Mouse (Mus musculus) embryonic facial prominence, embryonic 13.5 days (tissue): Measurements from ENCODE around the gene Meis2. TPM values are rescaled to one million over a fixed set of nuclear protein-coding genes. Genes with fewer than 3 reads are reported as not detected.

ENCODE experiments used
- ATAC-seq: fragments of 200-750 bp; cut with Nextera tagmentation; 2 replicates; pipeline ENCODE4 v1.8.0; 2017; ENCODE audit warnings: low read depth; ENCODE audit not compliant: insufficient number of reproducible peaks, insufficient read depth, low FRiP score, low TSS enrichment
- H3K27ac ChIP-seq: fragments of 300-500 bp; sonication (generic); 2 replicates; pipeline ENCODE4 v1.5.1; 2015; ENCODE audit warnings: moderate library complexity, mild to moderate bottlenecking, inconsistent platforms
- H3K27me3 ChIP-seq: fragments of 300-500 bp; sonication (generic); 2 replicates; pipeline ENCODE4 v1.6.1; 2015; ENCODE audit warnings: mild to moderate bottlenecking, inconsistent platforms
- H3K36me3 ChIP-seq: fragments of 300-500 bp; sonication (generic); 2 replicates; pipeline ENCODE4 v1.6.1; 2015; ENCODE audit warnings: mild to moderate bottlenecking, inconsistent platforms
- H3K4me1 ChIP-seq: fragments of 300-500 bp; sonication (generic); 2 replicates; pipeline ENCODE4 v1.6.1; 2015; ENCODE audit warnings: inconsistent platforms
- H3K4me2 ChIP-seq: fragments of 300-500 bp; sonication (generic); 2 replicates; pipeline ENCODE4 v1.6.1; 2015; ENCODE audit warnings: moderate library complexity, mild to moderate bottlenecking, inconsistent platforms
- H3K4me3 ChIP-seq: fragments of 300-500 bp; sonication (generic); 2 replicates; pipeline ENCODE4 v1.5.1; 2015; ENCODE audit warnings: mild to moderate bottlenecking, inconsistent platforms
- H3K9ac ChIP-seq: fragments of 300-500 bp; sonication (generic); 2 replicates; pipeline ENCODE4 v1.6.1; 2015; ENCODE audit warnings: mild to moderate bottlenecking, inconsistent platforms
- H3K9me3 ChIP-seq: fragments of 300-500 bp; sonication (generic); 2 replicates; pipeline ENCODE4 v1.6.1; 2016; ENCODE audit warnings: inconsistent platforms
- WGBS: fragments of 180-500 bp; shearing (Covaris S2); methylation state at CpG from one replicate; pipeline ENCODE4 v1.1.7; 2015; ENCODE audit warnings: mixed read lengths; 5-methylcytosine and 5-hydroxymethylcytosine counted together
- polyA plus RNA-seq: library from polyadenylated mRNA; unstranded; fragments of >200 nt; fragmentation: Nextera tagmentation; extraction: Ambion mirVana; gene quantifications from 2 replicates; pipeline ENCODE4 v1.2.1, GENCODE M21; 2015

The Meis2 gene
- polyA plus RNA-seq, 1 experiment from 2014 or later: 43.1 TPM

- no peak for ATAC-seq
- no peak overlapping the region for H3K4me2 ChIP-seq
- no peak overlapping the region for H3K9ac ChIP-seq
- no peaks in the 10 kb centered on the region for H3K27me3 ChIP-seq
- no peak overlapping the region for H3K27ac ChIP-seq
- peaks cover 8% of the 10 kb centered on the region for H3K4me1 ChIP-seq
- WGBS: 73% methylated on average over 6 of the region's 6 CpGs
- no peaks in the 10 kb centered on the region for H3K9me3 ChIP-seq
- H3K4me3 ChIP-seq: no peak overlapping the region
- no peaks in the 10 kb centered on the region for H3K36me3 ChIP-seq
Observed at GRCm38 (mm10) chr2:115989249-115989648, 76.4 kb downstream of the Meis2 start.

- Histone ChIP-seq H3K4me1 (peaks cover under 1% of the 10 kb centered on the region; the same call in 1 of the 2 replicates), H3K36me3 (no peaks in the 10 kb centered on the region), H3K9ac (no peak overlapping the region), H3K4me3 (no peak overlapping the region), H3K27ac (no peak overlapping the region), H3K9me3 (no peaks in the 10 kb centered on the region), H3K27me3 (no peaks in the 10 kb centered on the region), H3K4me2 (no peak overlapping the region)
- 82% methylated on average over 4 of the region's 4 CpGs for WGBS
- ATAC-seq: no peak
Observed at GRCm38 (mm10) chr2:115988448-115988847, 77.2 kb downstream of the Meis2 start.

GRCm38 (mm10) chr2:115984952-115985351 is 80.7 kb downstream of the Meis2 start:
- H3K4me2 ChIP-seq: no peak overlapping the region
- H3K4me1 ChIP-seq: peaks cover 3% of the 10 kb centered on the region; the same call in 1 of the 2 replicates
- H3K9me3 ChIP-seq: no peaks in the 10 kb centered on the region
- no peaks in the 10 kb centered on the region for H3K36me3 ChIP-seq
- no peak for ATAC-seq
- no peak overlapping the region for H3K4me3 ChIP-seq
- H3K27me3 ChIP-seq: no peaks in the 10 kb centered on the region
- no peak overlapping the region for H3K9ac ChIP-seq
- WGBS: 73% methylated on average over 9 of the region's 9 CpGs
- no peak overlapping the region for H3K27ac ChIP-seq

- Histone ChIP-seq H3K4me2 (no peak overlapping the region), H3K27me3 (no peaks in the 10 kb centered on the region), H3K9ac (no peak overlapping the region), H3K27ac (no peak overlapping the region), H3K4me1 (peaks cover 8% of the 10 kb centered on the region), H3K9me3 (no peaks in the 10 kb centered on the region), H3K36me3 (no peaks in the 10 kb centered on the region), H3K4me3 (no peak overlapping the region)
- no peak for ATAC-seq
- 67% methylated on average over 4 of the region's 4 CpGs for WGBS
Observed at GRCm38 (mm10) chr2:115984487-115984886, 81.2 kb downstream of the Meis2 start.

GRCm38 (mm10) chr2:115980490-115980889 is 85.1 kb downstream of the Meis2 start:
- Histone ChIP-seq H3K9me3 (no peaks in the 10 kb centered on the region), H3K4me1 (peaks cover 23% of the 10 kb centered on the region), H3K27ac (peak overlapping the region; percentile 48; the same call in 1 of the 2 replicates), H3K4me2 (no peak overlapping the region), H3K9ac (no peak overlapping the region), H3K27me3 (no peaks in the 10 kb centered on the region), H3K4me3 (no peak overlapping the region), H3K36me3 (no peaks in the 10 kb centered on the region)
- ATAC-seq: no peak

GRCm38 (mm10) chr2:115979683-115980476 is 85.8 kb downstream of the Meis2 start:
- H3K36me3 ChIP-seq: no peaks in the 10 kb centered on the region
- H3K27ac ChIP-seq: peak overlapping the region; percentile 48; the same call in 1 of the 2 replicates
- no peak overlapping the region; the same call in 1 of the 2 replicates for H3K4me2 ChIP-seq
- peaks cover 23% of the 10 kb centered on the region for H3K4me1 ChIP-seq
- no peak overlapping the region for H3K9ac ChIP-seq
- no peaks in the 10 kb centered on the region for H3K9me3 ChIP-seq
- peak; percentile 67; the same call in 1 of the 2 replicates for ATAC-seq
- 38% methylated on average over 14 of the region's 14 CpGs for WGBS
- H3K27me3 ChIP-seq: no peaks in the 10 kb centered on the region
- H3K4me3 ChIP-seq: no peak overlapping the region

GRCm38 (mm10) chr2:115978666-115979065 is 87.0 kb downstream of the Meis2 start:
- ATAC-seq: no peak
- no peaks in the 10 kb centered on the region for H3K36me3 ChIP-seq

DNA sequence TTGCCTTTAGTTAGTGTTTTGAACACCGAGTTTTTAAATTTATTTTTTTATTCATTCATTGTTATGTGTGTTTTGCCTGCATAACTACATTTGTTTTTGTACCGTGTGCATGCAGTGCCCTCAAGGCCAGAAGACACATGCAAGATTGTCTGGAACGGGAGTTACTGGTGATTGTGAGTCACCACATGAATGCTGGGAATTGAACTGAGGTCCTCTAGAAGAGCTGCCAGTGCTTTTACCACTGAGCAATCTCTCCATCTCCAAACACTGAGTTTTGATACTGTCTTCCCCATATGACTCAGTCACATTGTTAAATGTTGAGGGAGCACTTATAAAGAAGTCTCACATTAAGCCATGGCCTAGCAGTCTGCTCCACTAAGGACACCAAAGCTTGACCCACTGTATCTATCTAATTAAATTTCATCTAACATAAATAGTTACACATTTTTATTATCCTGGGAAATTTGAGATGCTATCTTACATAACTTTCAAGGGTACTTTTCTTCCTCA is 94.3 kb downstream of the Meis2 start:
- Histone ChIP-seq H3K27ac (no peak overlapping the region), H3K4me3 (no peak overlapping the region), H3K9ac (no peak overlapping the region), H3K4me2 (no peak overlapping the region), H3K4me1 (peaks cover under 1% of the 10 kb centered on the region; the same call in 1 of the 2 replicates), H3K27me3 (no peaks in the 10 kb centered on the region), H3K9me3 (no peaks in the 10 kb centered on the region), H3K36me3 (no peaks in the 10 kb centered on the region)
- 81% methylated on average over 3 of the region's 3 CpGs for WGBS
- ATAC-seq: no peak

More at GRCm38 (mm10) chr2:115978666-115979065, 87.0 kb downstream of the Meis2 start:
- H3K4me2 ChIP-seq: no peak overlapping the region
- H3K27ac ChIP-seq: no peak overlapping the region
- no peak overlapping the region for H3K9ac ChIP-seq
- no peaks in the 10 kb centered on the region for H3K27me3 ChIP-seq
- no peaks in the 10 kb centered on the region for H3K9me3 ChIP-seq
- WGBS: 60% methylated on average over 5 of the region's 5 CpGs
- peaks cover 23% of the 10 kb centered on the region for H3K4me1 ChIP-seq
- H3K4me3 ChIP-seq: no peak overlapping the region

- Histone ChIP-seq H3K27ac (no peak overlapping the region), H3K4me3 (no peak overlapping the region), H3K4me1 (no peaks in the 10 kb centered on the region), H3K9me3 (no peaks in the 10 kb centered on the region), H3K27me3 (no peaks in the 10 kb centered on the region), H3K9ac (no peak overlapping the region), H3K4me2 (no peak overlapping the region), H3K36me3 (no peaks in the 10 kb centered on the region)
- no peak for ATAC-seq
- WGBS: 73% methylated on average over 9 of the region's 9 CpGs
Observed at GRCm38 (mm10) chr2:115970091-115970820, 95.4 kb downstream of the Meis2 start.

DNA sequence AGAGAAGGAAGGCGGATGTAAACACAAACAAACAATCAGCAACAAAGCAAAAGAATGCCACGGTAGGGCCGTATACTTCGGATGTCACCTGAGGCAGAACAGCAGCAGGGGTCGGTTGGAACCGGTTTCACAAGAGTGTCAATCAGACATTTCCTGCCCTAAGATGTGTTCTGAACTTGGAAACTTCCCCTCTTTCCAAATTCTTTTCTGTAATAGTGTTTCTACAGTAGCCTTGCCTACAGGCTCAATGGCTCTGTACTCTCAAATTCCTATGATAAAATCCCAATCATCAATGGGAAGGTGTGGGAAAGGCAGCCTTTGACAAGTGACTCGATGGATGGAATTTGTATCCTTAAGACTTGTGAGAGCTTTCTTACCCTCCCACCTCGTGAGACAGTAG is 96.4 kb downstream of the Meis2 start:
- no peak overlapping the region for H3K4me3 ChIP-seq
- H3K27ac ChIP-seq: no peak overlapping the region
- H3K27me3 ChIP-seq: no peaks in the 10 kb centered on the region
- H3K4me2 ChIP-seq: no peak overlapping the region
- WGBS: 46% methylated on average over 8 of the region's 8 CpGs
- no peak for ATAC-seq
- no peaks in the 10 kb centered on the region for H3K36me3 ChIP-seq
- no peak overlapping the region for H3K9ac ChIP-seq
- H3K4me1 ChIP-seq: 0 out of 2 replicates have a peak, but pooled peaks cover under 1% of the 10 kb centered on the region
- H3K9me3 ChIP-seq: no peaks in the 10 kb centered on the region

GRCm38 (mm10) chr2:115964911-115965310 is 100.7 kb downstream of the Meis2 start:
- Histone ChIP-seq H3K9me3 (no peaks in the 10 kb centered on the region), H3K4me1 (peaks cover 20% of the 10 kb centered on the region), H3K4me3 (no peak overlapping the region), H3K36me3 (no peaks in the 10 kb centered on the region), H3K27me3 (peaks cover 5% of the 10 kb centered on the region; the same call in 1 of the 2 replicates), H3K27ac (no peak overlapping the region), H3K4me2 (no peak overlapping the region), H3K9ac (no peak overlapping the region)
- 88% methylated on average over 3 of the region's 3 CpGs for WGBS
- ATAC-seq: no peak
